Comparison of ENCODE assay signal across 14 mouse cellular contexts in the genomic region with DNA sequence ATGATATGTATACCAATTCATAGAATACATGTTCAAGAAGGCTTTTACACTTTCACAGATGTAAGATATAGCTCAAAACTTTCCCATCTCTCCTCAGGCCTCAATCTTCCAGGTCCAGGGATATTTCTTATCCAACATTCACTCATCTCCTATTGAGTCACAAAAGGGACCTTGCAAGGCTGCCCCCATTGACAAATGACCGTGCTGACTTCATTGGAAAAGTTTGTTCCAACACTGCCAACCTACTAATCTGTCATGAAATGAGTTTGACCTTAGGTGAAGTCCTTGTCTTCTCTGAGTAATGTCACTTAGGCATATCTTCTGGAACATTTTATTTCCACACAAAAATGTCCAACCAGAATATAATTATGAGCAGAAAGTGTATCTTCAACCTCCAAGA.
"Had no signal": no experiment of that assay in that cellular context is flagged by ENCODE, and none has a peak within 500 bp of the region (broad histone marks: within the 10 kb centered on the region; RNA-seq: fewer than 3 reads in every experiment).

No protein-coding gene starts in this region.

- DNase-seq: gastrocnemius, postnatal 14 days; gastrocnemius, postnatal 36 days; heart, adult 11 months; heart, adult 2 months; heart, postnatal 14 days; heart, postnatal 36 days; kidney, adult 11 months; kidney, adult 2 months; kidney, adult 9 months; kidney, postnatal 14 days; kidney, postnatal 36 days; layer of hippocampus, adult 9-11 months; layer of hippocampus, postnatal 36 days; left cerebral cortex, postnatal 4 days had no signal
